Mouse (Mus musculus): ENCODE data around the gene Fam170b.

Gene Fam170b

GRCm38 (mm10) chr14:32827994-32828650, 5.6 kb upstream of the Fam170b start:
- no peak for DNase-seq (ENCODE audit: low spot score in 2 of 2)

DNA sequence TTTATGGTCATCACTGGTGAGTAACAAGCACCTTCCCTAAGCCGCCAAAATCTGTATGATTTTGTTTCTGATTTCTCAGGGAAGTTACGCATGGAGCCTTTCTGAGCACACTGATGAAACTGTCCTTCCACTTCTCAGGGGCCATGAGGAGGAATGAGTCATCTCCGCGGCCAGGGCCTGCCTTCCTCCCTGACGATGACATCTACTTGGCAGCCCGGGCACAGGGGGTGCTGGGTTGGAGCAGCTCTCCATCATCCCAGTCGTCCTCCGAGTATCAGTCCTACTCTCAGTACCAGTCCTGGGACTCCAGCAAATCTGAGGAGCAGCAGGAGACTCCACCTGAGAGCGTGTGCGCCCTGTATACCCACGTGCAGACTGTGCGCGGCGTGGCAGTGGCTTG, 1.4 kb downstream of the Fam170b start:
- DNase-seq (ENCODE audit: low spot score in 2 of 2), result no peak

GRCm38 (mm10) chr14:32835596-32835995, 1.8 kb downstream of the Fam170b start:
- DNase-seq (ENCODE audit: low spot score in 2 of 2), result no peak

DNA sequence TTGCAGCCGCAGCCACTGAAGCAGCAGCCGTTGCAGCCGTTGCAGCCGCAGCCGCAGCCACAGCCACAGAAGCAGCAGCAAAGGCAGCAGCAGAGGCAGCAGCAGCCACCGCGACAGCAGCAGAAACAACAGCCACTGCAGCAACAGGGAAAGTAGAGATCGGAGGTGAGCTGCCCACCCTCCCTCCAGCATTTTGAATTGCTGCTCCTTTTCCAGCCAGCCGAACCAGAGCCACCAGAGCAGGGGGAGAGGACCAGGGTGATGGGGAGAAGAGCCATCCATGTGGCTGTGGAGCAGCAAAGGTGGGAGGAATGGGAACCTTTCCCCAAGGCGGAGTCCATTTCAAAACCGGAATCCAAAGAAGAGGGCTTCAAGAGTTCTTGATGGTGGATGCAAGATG, 2.4 kb downstream of the Fam170b start:
- no peak for DNase-seq (ENCODE audit: low spot score in 2 of 2)

DNA sequence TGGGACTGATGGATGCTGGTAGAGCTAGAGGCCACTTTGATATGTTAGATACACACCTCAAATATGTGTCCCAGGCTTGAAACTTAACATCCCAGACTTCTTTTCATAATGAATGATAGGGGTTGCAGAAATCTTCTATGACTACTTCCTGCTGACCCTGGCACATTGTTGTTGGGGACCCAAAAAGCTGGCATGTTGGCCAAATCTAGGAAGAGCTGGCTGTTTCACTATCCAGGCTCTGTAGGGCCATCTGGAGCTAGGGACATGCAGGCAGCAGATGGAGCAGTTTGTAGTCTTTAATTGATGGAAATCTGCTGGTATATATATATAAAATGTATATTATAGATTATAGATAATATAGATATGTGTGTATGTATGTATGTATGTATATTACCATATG, 8.3 kb downstream of the Fam170b start:
- DNase-seq (ENCODE audit: low spot score in 2 of 2), result no peak

- no peak for DNase-seq (ENCODE audit: low spot score in 2 of 2)
Measured at GRCm38 (mm10) chr14:32854059-32854458, 20.3 kb downstream of the Fam170b start.

DNA sequence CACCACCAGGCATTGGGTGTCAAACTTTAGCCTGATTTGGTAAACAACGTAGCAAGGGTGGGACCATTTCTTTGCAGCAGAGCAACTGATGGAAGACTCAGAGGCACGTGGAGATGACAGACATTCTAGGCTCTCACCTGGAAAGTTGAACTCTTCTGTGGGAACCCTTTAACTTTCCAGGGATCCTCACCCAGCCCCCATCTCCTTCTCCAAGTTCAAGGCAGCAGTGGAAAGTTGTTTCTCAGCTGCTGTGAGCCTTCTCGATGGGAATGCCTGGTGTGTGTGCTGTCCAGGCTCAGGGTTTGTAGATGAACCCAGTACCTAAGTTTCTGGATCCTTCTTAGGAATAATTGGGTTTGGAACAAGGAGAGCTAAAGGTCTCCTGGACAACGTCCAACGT, 22.5 kb downstream of the Fam170b start:
- no peak for DNase-seq (ENCODE audit: low spot score in 2 of 2)

GRCm38 (mm10) chr14:32856681-32857328, 23.0 kb downstream of the Fam170b start, which contains the start of gene Vstm4:
Gene Vstm4, plus strand, starts transcription at chr14:32856756.
- no peak for DNase-seq (ENCODE audit: low spot score in 2 of 2)

DNA sequence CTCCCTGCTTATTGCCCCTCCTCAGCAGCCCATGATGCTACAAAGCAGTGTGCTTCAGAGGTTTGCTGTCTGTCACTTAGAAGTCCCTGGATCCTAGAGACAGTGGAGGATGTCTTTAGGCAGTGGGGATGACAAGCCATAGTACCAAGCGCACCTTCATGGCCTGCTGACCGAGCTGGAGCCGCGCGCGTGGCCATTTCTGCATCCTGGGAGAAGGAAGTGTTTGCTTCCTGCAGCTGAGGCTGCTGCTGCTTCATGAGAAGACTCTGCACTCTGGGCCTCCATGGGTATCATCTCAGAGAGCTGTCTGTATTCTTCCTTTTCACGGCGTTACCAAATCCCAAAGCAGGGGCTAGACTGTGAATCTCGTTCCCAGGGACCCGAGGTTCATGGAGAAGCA, 24.6 kb downstream of the Fam170b start:
- no peak for DNase-seq (ENCODE audit: low spot score in 2 of 2)

- DNase-seq (ENCODE audit: low spot score in 2 of 2), result peak in 1 of 2 experiments; percentile 20
Measured at GRCm38 (mm10) chr14:32858941-32859510, 25.3 kb downstream of the Fam170b start.

DNA sequence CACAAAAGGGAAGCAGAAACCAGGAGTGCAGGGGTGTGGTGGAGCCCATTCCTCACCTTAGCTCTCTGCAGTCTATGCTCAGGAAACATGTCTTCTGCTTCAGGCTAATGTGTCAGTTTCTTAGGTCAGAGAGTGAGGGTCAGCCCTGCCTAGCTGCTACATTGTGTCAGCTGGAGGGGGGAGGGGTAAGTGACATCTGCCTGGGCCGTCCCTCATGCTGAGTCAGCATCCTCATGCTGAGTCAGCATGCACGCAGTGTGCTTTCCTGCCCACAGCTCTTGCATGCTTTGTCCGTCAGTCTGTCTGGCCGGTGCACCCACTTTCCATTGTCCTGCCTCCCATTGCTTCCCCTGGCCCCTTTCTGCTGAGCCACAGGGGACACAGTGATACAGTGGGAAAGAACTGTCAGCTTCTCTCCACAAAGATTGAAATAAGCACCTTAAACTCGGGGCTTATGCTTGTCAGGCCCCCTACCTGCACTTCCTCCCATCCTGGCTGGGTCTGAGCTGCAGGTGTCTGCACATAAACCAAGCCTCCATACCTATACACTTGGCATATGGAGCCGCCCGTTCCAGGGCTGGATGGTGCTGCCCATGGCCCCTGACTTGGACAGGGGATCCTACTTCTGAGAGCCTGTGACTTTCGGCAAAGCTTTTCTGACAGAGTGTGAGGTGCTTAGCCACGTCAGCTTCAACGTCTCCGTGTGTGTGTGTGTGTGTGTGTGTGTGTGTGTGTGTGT, 26.2 kb downstream of the Fam170b start:
- DNase-seq (ENCODE audit: low spot score in 2 of 2), result peak in 1 of 2 experiments; percentile 40

- no peak for DNase-seq (ENCODE audit: low spot score in 2 of 2)
Measured at GRCm38 (mm10) chr14:32861149-32861581, 27.4 kb downstream of the Fam170b start.

DNA sequence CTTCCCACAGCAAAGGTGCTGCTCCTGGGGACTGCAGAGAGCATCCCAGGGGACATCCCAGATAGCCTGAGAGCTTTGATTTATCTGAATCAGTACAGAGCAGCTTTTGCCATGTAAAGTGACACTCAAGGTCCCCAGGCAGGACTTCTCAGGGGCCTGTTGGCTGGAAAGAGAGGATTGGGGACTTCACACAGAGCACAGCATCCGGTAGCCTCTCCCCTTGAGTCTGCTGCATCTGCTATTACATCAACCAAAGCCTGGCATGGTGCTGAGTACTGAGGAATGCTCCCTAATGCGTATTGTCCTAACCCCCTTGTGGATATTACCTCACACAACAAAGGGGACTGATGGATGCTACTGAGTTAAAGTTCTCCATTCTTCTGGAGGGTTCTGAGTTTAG, 27.9 kb downstream of the Fam170b start:
- no peak for DNase-seq (ENCODE audit: low spot score in 2 of 2)

DNA sequence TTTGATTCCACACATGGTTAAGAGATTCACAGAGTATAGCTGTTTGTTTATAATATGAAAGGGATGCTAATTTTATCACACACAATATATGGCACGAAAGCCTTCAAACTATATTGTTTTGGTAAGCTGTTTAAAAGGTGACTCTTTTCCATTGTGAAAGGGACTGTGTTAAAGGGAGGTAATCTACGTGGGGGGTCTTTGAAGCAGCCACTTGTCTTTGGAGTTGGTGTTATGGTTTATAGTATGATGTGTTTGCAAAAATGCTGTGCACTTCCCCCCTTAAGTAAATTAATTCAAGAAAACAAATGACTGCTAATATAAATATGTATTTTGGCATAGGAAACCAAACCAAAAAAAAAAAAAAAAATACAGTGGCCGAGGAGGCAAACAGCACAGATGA, 31.6 kb downstream of the Fam170b start:
- no peak for DNase-seq (ENCODE audit: low spot score in 2 of 2)

DNA sequence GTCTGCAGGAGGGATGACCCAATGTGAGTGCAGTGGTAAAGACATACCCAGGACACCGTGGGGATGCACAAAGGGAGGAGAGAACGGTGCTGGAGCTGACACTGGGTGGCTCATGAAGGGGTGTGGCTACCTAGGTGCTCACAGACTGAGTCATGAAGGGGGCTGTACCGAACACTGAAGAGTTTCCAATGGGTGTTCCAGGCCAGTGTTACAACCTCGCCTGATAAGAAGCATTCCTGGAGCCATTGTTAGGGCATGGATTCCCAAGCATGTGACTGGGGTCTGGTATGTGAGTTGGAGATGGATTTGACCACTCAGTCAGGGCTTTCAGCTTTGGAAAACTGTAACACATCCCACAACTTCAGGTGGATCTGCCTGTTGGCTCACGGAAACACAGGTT, 38.2 kb downstream of the Fam170b start:
- DNase-seq (ENCODE audit: low spot score in 2 of 2), result no peak

DNA sequence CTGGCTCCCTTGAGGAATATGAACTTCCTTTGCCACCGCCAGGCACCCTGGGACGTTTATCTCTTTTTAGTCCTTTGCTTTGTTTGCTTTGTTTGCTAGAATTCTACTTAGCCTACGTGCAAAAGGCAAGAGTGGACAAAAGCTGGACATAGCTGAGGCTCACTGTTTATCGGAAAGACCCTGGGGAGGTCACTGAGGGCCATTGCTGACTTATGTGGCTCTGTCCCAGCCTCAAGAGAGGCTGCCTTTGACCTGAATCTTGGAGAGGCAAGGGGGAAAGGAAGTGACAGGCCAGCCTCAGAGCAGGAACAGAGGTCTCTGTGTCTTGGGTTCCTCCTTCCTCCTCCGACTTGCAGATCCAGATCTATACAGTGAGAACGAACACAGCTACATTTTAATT, 43.8 kb downstream of the Fam170b start:
- DNase-seq (ENCODE audit: low spot score in 2 of 2), result no peak

GRCm38 (mm10) chr14:32880332-32880731, 46.6 kb downstream of the Fam170b start:
- DNase-seq (ENCODE audit: low spot score in 2 of 2), result no peak

DNA sequence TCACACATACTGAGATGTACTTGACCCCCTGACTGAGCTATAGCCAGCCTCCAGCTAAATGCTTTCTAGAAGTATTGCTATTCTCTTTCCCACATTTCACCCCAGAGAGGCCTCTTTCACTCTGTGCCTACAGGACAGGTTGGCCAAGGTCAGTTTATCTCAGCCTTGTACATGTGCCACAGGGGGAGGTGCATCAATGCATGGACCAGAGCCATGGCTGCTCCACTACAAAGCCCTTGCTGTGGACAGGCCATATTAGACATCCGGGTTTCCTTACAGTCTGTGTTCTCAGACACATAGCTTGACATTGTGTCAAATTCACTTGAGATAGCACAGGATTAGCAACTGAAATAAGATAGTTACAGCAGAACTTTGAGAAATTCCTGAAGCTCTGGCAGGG, 47.9 kb downstream of the Fam170b start:
- DNase-seq (ENCODE audit: low spot score in 2 of 2), result no peak
